Mouse (Mus musculus): ENCODE measurements around the gene Pim1. TPM values are rescaled to one million over a fixed set of nuclear protein-coding genes. Genes with fewer than 3 reads are reported as not detected.

Pim1 gene
- total and polyA plus RNA-seq, 3 experiments: 75.8 to 178 (median 133) TPM

DNA sequence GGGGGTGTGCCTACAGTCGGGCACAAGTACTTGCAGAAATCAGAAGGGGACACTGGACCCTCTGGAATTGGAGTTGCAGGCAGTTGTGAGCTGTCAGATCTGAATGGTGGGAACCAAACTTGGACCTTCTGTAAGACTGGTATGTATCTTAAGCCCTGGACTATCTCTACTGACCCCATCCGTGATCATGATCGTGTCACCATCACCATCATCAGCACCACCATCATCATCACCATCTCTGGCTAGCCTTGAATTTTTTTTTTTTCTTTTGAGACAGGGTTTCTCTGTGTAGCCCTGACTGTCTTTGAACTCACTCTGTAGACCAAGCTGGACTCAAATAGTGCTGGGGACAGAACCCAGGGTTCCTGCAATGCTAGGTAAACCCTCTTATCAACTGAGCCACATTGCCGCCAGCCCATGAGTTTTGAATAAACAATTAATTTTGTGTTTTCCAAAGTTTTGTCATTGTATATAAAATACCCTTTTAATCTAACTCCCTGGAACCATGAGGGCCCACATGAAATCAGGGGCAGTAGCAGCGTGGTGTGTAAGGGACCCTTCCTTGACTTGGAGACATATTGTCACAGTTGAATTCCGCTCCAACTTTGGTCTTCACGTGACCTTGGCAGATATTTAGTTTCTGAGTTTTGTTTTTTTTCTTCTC lies 11.6 kb downstream of the Pim1 start:
- Histone ChIP-seq H3K9me3 (replicated peaks; ENCODE audit: low read length) (peaks cover 9% of the 10 kb centered on the region), H3K27ac (ENCODE audit: insufficient read depth, low read depth) (no peak overlapping the region), H3K4me1 (ENCODE audit: control insufficient read depth in 1 of 2, insufficient read depth in 2 of 2) (peaks cover 12 to 30% of the 10 kb centered on the region in 2 experiments), H3K79me2 (replicated peaks; ENCODE audit: control insufficient read depth, extremely low read depth, insufficient read depth, poor library complexity, severe bottlenecking) (no peaks in the 10 kb centered on the region), H3K9ac (ENCODE audit: insufficient read depth, low read depth) (no peak overlapping the region), H3K4me2 (ENCODE audit: insufficient read depth, low read depth, poor library complexity, severe bottlenecking) (no peak overlapping the region), H3K4me3 (replicated peaks in 1 of 3; ENCODE audit: low read depth in 2 of 3, low read length in 2 of 3, poor library complexity in 1 of 3) (no peak overlapping the region), H3K36me3 (replicated peaks in 1 of 2; ENCODE audit: control insufficient read depth in 1 of 2, insufficient read depth in 1 of 2, low read length in 1 of 2) (no peaks in the 10 kb centered on the region), H3K27me3 (replicated peaks) (no peaks in the 10 kb centered on the region)
- dilution Hi-C loops (cut with MboI; ENCODE audit: extremely low pct_ligation_motif_present, extremely low pct_unique_long_range_greater_than_20kb, low sequenced_read_pairs): no loop called here
- in situ Hi-C loops (cut with MboI; ENCODE audit: low pct_ligation_motif_present, low pct_unique_long_range_greater_than_20kb, low sequenced_read_pairs): no loop called here
- DNase-seq (ENCODE audit: extremely low read depth): no peak
- no peak for TF ChIP-seq RAD21 (IDR thresholded peaks at IDR 0.05; ENCODE audit: low read depth, low read length)
- no peak for TF ChIP-seq BHLHE40 (IDR thresholded peaks at IDR 0.05; ENCODE audit: low read depth, low read length)
- TF ChIP-seq E2F4 (IDR thresholded peaks at IDR 0.05; ENCODE audit: insufficient replicate concordance, low read depth, low read length): no peak
- no peak for TF ChIP-seq MAFK (IDR thresholded peaks at IDR 0.05; ENCODE audit: insufficient replicate concordance, low read length)

DNA sequence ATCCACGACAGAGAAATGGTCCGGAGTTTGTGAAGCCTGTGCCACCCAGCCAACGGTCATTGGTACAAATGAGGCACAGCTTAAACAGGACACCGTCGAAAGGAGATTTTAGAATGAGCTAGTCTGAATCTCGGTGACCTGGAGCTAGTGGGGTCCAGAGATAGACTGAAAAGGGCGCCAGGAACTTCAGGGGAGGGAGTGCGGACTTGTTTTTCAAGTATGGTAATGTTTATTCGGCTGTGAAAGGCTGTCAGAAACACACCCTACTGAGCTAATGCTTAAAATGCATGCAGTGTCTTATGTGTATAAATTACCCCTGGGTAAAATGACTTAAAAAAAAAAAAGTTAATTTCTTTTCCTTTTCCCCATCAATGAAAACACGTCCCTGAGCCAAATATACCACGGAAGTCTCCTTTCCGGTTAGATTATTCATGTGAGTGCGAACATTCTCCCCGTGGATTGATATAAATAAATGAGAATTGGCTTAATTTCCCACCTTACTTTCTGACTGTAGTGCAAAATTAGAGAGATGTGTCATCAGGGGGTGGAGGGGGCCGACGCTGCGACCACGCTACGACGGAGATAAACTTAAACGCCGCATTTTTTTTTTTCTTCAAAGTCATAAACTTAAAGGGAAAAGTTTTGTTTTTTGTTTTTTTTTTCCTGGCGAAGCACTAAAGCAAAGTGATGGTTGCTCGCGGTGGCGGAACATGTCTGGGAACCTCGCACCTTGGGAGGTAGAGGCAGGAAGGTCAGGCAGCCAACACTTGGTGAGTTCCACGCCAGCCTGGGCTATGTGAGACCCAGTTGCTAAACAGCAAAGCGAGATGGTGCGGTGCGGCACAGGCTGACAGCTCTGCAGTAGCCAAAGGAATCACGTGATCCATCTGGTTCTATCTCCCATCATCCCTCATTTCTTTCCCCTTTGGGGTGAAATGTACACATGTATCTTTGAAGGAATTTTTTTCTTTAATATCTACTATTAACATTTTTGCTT lies 12.4 kb downstream of the Pim1 start:
- no peak for DNase-seq (ENCODE audit: extremely low read depth)
- Histone ChIP-seq H3K27me3 (replicated peaks) (no peaks in the 10 kb centered on the region), H3K9ac (ENCODE audit: insufficient read depth, low read depth) (no peak overlapping the region), H3K27ac (ENCODE audit: insufficient read depth, low read depth) (no peak overlapping the region), H3K9me3 (replicated peaks; ENCODE audit: low read length) (peaks cover 9% of the 10 kb centered on the region), H3K4me2 (ENCODE audit: insufficient read depth, low read depth, poor library complexity, severe bottlenecking) (no peak overlapping the region), H3K4me1 (ENCODE audit: control insufficient read depth in 1 of 2, insufficient read depth in 2 of 2) (peaks cover 13 to 24% of the 10 kb centered on the region in 2 experiments), H3K79me2 (replicated peaks; ENCODE audit: control insufficient read depth, extremely low read depth, insufficient read depth, poor library complexity, severe bottlenecking) (no peaks in the 10 kb centered on the region), H3K36me3 (replicated peaks in 1 of 2; ENCODE audit: control insufficient read depth in 1 of 2, insufficient read depth in 1 of 2, low read length in 1 of 2) (no peaks in the 10 kb centered on the region), H3K4me3 (replicated peaks in 1 of 3; ENCODE audit: low read depth in 2 of 3, low read length in 2 of 3, poor library complexity in 1 of 3) (no peak overlapping the region)
- TF ChIP-seq MYC (IDR thresholded peaks at IDR 0.05; ENCODE audit: low read depth, low read length): no peak
- TF ChIP-seq ZNF384 (IDR thresholded peaks at IDR 0.05; ENCODE audit: low read depth, low read length): no peak
- no peak for TF ChIP-seq SMC3 (IDR thresholded peaks at IDR 0.05; ENCODE audit: low read depth, low read length)
- TF ChIP-seq MAZ (IDR thresholded peaks at IDR 0.05; ENCODE audit: low read depth, low read length): no peak
- no peak for TF ChIP-seq MXI1 (IDR thresholded peaks at IDR 0.05; ENCODE audit: low read depth, low read length)
- no peak for TF ChIP-seq SIN3A (IDR thresholded peaks at IDR 0.05; ENCODE audit: low read length)
- TF ChIP-seq POLR2A (IDR thresholded peaks at IDR 0.05; ENCODE audit: low read depth, low read length): no peak
- no peak for TF ChIP-seq JUND (conservative IDR thresholded peaks at IDR 0.05; ENCODE audit: low read depth, low read length)
- TF ChIP-seq RCOR1 (conservative IDR thresholded peaks at IDR 0.05; ENCODE audit: low read depth, low read length): no peak
- TF ChIP-seq ELF1 (IDR thresholded peaks at IDR 0.05; ENCODE audit: low read depth, low read length): no peak
- TF ChIP-seq NRF1 (IDR thresholded peaks at IDR 0.05; ENCODE audit: low read depth, low read length): no peak
- no peak for TF ChIP-seq ZKSCAN1 (IDR thresholded peaks at IDR 0.05; ENCODE audit: borderline replicate concordance, low read depth, low read length)
- no peak for TF ChIP-seq NELFE (IDR thresholded peaks at IDR 0.05; ENCODE audit: low read depth, low read length)
- TF ChIP-seq IRF4 (IDR thresholded peaks at IDR 0.05; ENCODE audit: low read depth, low read length): no peak
- no peak for TF ChIP-seq BHLHE40 (IDR thresholded peaks at IDR 0.05; ENCODE audit: low read depth, low read length)
- TF ChIP-seq USF1 (IDR thresholded peaks at IDR 0.05; ENCODE audit: low read depth, low read length): no peak
- TF ChIP-seq RAD21 (IDR thresholded peaks at IDR 0.05; ENCODE audit: low read depth, low read length): no peak
- TF ChIP-seq JUN (IDR thresholded peaks at IDR 0.05; ENCODE audit: insufficient read depth, low read depth, low read length): no peak
- dilution Hi-C loops (cut with MboI; ENCODE audit: extremely low pct_ligation_motif_present, extremely low pct_unique_long_range_greater_than_20kb, low sequenced_read_pairs) (no loop called here), in situ Hi-C loops (cut with MboI; ENCODE audit: low pct_ligation_motif_present, low pct_unique_long_range_greater_than_20kb, low sequenced_read_pairs) (no loop called here)

All from CH12.LX (cell line).